Mouse (Mus musculus): ENCODE data around the gene Nup160.

GRCm38 (mm10) chr2:90628261-90628660 is 48.8 kb upstream of the Nup160 start:
- TF ChIP-seq CTCF (conservative IDR thresholded peaks at IDR 0.05; ENCODE audit: insufficient read depth, insufficient read length, low read depth, low read length) (no peak), POLR2A (IDR thresholded peaks at IDR 0.05; ENCODE audit: low read depth, low read length) (no peak)
